Mouse (Mus musculus): ENCODE results near the gene Atp1b4.
"Not testable (repeated sequence)": the region's sequence is repeated elsewhere in the genome, so short reads cannot be mapped to it uniquely, and the experiment has no call there.

Gene Atp1b4

GRCm38 (mm10) chrX:38315884-38316283 lies at the start of gene Atp1b4:
TSS of gene Atp1b4 (plus strand) at chrX:38316184.
- no peak for DNase-seq (ENCODE audit: low read depth)

- no peak for DNase-seq (ENCODE audit: low read depth)
Observed at GRCm38 (mm10) chrX:38308597-38308996, 7.4 kb upstream of the Atp1b4 start.

- DNase-seq (ENCODE audit: low read depth) = no peak
Observed at GRCm38 (mm10) chrX:38311054-38311453, 4.9 kb upstream of the Atp1b4 start.

GRCm38 (mm10) chrX:38312910-38313625 lies 2.9 kb upstream of the Atp1b4 start:
- DNase-seq (ENCODE audit: low read depth) = no peak

- DNase-seq (ENCODE audit: low read depth) = no peak
Observed at GRCm38 (mm10) chrX:38313626-38314210, 2.3 kb upstream of the Atp1b4 start.

- no peak for DNase-seq (ENCODE audit: low read depth)
Observed at GRCm38 (mm10) chrX:38330695-38331406, 14.9 kb downstream of the Atp1b4 start.

- DNase-seq (ENCODE audit: low read depth) = peak; percentile 22
Observed at GRCm38 (mm10) chrX:38334329-38335279, 18.6 kb downstream of the Atp1b4 start.

- no peak for DNase-seq (ENCODE audit: low read depth)
Observed at GRCm38 (mm10) chrX:38362016-38362415, 46.0 kb downstream of the Atp1b4 start.

- not testable (repeated sequence) for DNase-seq (ENCODE audit: low read depth)
Observed at GRCm38 (mm10) chrX:38364621-38365020, 48.6 kb downstream of the Atp1b4 start.

- not testable (repeated sequence) for DNase-seq (ENCODE audit: low read depth)
Observed at GRCm38 (mm10) chrX:38373169-38373568, 57.2 kb downstream of the Atp1b4 start.

Data from induced T-regulatory cell, adult 2 months (primary cell).